Mouse (Mus musculus) left cerebral cortex, postnatal 4 days (tissue): ENCODE measurements at regions not wholly inside any gene's neighbourhood (a gene's known extent, or its start where the extent isn't known, plus 50 kb on each side); places are given as distances from the start of the nearest gene placed in this dataset.
"Not testable (repeated sequence)": the region's sequence is repeated elsewhere in the genome, so short reads cannot be mapped to it uniquely, and the experiment has no call there.

ENCODE experiments used
- DNase-seq: peaks from one replicate; pipeline ENCODE4 v3.0.0-alpha.2; 2022
- intact Hi-C: fragments of 180-260 bp; cut with DNase I; formaldehyde crosslinking; loops from one replicate; pipeline ENCODE4 v1.15.1; 2025

- DNase-seq: no peak
- intact Hi-C loops: no loop called here
Observed at GRCm38 (mm10) chr14:61739453-61739852, 132.2 kb downstream of the Kcnrg start.

GRCm38 (mm10) chr14:61743855-61744408 lies 136.7 kb downstream of the Kcnrg start:
- intact Hi-C loops: no loop called here
- no peak for DNase-seq

DNA sequence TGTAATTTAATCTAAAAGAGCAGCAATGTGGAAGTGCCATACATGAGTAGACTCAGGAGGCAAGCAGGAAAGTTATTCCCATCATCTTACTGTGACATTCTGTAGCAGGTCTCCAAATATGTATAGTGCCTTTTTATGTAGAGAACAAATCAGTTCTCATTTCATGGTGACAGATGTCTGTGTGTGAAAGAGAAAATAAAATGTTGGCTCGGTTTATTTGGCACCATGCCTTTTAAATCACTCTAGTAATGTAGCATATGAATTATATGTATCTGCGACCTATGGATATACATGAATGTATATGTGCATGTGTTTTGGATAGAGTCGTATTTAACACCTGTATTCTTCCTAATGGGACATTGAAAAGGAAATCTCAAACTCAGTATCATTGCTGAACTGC lies 146.2 kb downstream of the Kcnrg start:
- no peak for DNase-seq
- intact Hi-C loops: no loop called here

DNA sequence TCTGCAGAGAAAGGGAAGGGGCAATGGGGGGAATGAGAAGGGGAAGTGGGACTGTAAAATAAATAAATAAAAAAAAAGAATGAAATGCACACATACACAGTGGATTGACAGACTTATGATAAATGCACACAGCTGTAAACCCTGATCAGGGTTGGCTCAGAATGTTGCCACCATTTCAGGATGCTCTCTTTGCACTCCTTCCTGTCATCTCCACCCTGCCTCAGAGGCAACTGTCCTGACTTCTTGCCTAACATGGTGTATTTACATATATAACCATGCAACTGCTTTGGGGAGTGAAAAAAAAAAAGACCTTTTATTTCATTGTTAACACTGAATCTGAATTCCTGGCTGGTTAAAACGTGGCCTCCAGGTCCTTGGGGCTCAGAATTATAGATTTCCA lies 149.4 kb downstream of the Kcnrg start:
- no peak for DNase-seq
- intact Hi-C loops: no loop called here

DNA sequence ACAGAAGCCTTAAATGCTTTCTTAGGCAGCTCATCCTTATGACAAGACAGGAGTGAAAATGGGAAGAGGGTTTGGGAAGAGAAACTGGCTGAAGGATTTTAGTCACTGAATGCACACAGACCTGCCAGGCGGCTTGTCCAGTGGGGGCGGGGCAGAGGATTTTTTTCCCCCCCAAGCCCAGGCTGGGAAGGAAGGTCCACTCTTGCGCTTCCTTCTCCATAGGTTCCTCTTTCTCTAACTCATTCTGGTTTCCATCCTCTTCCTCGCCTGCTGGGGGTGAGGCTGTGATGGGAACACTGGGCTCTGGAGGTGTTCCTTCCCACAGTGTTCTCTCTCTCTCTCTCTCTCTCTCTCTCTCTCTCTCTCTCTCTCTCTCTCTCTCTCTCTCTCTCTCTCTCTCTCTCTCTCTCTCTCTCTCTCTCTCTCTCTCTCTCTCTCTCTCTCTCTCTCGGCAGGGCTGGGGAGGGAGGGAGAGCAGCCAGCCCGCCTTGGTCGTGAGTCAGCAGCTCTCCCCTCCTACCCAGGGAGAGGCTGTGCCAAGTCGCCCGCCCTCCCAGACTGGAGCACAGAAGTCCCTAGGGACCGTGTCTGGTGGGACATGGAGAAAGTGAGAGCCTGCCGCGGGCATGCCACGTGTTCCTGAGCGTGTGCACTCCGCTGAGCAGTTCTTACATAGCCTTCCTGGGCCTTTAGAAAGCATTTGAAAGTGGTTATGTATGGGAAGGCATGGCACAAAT lies 150.0 kb downstream of the Kcnrg start:
- intact Hi-C loops: no loop called here
- DNase-seq: peak; percentile 70

GRCm38 (mm10) chr14:61757823-61758175 lies 150.5 kb downstream of the Kcnrg start:
- intact Hi-C loops: no loop called here
- no peak for DNase-seq

- DNase-seq: no peak
- intact Hi-C loops: no loop called here
Observed at GRCm38 (mm10) chr14:61758586-61758985, 151.3 kb downstream of the Kcnrg start.

DNA sequence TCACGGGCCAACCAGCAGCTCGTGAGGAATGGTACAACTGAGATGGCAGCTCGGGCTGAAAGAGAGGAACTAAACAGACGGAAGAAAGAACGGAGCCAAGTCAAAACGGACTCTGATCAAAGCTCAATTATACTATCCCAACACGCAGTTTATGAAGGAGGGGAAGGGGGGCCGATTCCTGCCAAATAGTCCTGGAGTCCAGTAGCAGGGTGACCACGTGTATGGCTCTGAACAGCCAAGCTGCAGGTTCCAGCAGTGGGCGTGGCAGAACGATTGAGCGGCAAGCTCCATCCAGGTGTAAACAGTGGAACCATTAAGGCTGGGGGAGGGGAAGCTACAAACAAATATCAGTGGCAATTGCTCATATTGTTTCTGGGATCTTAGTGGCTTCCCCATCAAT lies 152.9 kb downstream of the Kcnrg start:
- intact Hi-C loops, DNase-seq: not testable (repeated sequence)

DNA sequence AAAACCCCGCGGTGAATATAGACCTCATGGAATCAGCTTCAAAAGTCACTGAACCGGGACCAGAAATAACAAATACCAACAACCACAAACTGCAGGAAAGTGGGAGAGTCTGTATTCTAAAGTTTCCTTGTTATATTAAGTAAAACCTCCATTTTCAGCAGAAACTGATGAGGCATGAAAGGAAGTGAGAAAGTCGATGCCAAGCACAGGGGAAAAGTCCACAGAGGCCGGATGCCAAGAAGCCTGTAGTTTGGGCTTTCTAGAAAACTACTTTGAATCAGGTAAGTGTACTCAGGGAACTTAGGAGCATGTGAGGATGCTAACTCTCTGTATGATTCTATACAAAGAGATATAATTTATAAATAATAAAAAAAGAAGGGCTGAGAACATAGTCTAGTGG lies 154.8 kb downstream of the Kcnrg start:
- intact Hi-C loops: no loop called here
- no peak for DNase-seq

DNA sequence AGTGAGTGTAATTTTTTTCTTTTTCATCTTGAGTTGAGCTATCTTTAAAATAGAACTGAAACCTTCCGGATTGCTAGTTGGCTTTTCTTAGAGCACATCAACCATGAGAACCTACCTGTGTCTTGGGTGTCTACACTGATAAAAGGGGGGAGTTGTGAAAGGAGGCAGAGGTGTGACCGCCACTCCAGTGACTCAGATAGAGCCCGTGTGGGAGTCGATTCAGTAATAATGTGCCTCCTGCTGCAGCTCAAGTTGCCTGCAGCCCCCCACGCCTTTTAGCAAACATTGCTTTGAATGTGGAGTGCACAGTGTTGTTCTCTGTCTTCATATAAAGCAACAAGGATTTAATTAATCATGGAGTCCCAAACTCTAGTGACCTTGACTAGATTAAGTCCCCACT lies 162.6 kb downstream of the Kcnrg start:
- no peak for DNase-seq
- intact Hi-C loops: no loop called here

DNA sequence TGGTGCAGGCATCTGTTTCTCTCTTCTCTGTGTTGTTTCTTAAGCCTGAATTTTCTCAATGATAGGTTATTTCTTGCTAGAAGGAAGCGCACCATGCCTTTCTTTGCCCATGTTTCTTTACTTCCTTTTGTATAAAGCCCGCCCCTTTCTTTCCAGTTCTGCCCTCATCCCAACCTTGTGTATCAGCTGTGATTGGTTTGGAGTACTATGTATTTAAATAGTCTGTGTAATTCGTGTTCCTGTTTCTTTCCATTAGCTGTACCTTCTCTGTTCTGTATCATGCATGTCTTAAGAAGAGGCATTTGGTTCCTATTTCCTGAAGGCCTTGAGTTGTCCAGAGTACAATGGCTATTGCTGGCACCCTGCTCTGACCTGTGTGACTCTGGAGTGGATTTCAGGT lies 166.9 kb downstream of the Kcnrg start:
- intact Hi-C loops: no loop called here
- no peak for DNase-seq

GRCm38 (mm10) chr14:61778618-61779017 lies 171.4 kb downstream of the Kcnrg start:
- DNase-seq: no peak
- intact Hi-C loops: no loop called here

DNA sequence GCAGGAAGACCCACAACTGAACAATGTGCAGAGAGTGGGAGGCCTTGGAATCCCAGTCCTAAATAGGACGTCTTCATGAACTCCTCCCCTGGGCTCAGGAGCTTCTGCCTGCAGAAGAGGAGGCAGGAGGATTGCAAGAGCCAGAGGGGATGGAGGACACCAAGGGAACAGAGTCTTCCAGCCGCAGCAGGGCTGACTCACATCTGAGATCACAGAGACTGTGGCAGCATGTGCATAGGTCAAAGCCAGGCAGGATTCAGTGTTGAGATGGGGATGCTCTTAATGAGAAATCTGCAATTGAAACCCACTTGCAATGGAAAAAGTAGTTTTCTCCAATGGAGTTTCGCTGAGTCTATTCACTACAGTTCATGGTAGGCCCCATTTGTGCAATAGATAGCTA lies 175.9 kb downstream of the Kcnrg start:
- intact Hi-C loops: no loop called here
- DNase-seq: no peak

DNA sequence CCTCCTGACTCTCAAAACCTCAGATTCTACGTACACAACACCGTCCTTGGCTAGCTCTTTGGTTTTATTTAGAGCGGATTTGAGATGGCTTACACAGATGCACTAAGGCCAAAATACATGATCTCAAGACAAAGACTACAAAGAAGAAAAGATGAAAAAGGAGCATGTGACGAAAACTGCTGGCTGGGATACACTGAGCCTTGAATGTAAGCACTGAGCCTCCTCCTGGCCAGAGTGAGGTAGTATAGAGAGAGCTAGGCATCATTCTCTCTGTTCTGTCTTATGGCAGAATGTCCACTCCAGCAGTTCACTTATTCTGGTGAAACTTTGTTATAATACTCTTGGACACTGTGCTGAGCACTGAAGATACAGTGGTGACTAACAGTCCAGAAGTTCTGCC lies 177.4 kb downstream of the Kcnrg start:
- DNase-seq: no peak
- intact Hi-C loops: no loop called here

DNA sequence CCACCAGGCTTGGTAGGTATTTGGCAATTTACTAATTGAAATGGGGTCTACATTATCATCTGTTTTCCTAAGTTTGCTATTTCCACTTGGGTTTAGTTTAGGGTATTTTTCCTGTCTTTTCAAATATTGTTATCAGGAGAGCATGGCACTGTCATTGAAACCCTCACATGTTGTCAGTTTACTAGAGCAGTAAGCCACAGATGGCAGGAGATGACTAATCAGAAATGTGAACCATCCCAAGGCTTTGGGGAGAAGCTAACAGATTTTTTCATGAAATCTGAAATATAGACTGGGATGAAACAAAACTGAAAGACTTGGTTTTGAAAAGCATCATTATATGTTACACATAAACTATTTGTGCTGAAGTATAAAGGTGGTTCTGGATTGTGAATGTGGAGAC lies 178.8 kb downstream of the Kcnrg start:
- DNase-seq: no peak

DNA sequence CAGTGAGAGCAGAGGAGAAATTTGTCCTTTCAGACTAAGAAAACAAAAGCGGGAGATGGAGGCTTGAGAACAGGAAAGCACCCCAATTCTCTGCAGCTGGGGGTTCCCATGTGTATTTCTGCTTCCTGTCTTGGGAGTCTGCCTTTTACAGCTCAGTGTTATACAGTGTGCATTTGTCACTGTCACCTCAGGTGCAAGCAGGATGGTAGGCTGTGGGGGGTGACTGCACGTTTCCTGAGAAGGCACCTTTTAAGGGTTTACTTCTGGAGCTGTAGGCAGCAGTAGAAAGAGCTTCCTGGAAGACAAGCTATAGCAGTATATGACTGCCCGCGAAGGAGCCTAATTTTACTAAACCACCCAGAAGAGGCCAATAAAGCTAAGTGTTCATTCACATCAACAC lies 180.5 kb downstream of the Kcnrg start:
- DNase-seq: no peak
- intact Hi-C loops: no loop called here

More for the DNA sequence above, 178.8 kb downstream of the Kcnrg start:
- intact Hi-C loops: no loop called here

GRCm38 (mm10) chr14:61788998-61789790 lies 181.9 kb downstream of the Kcnrg start:
- peak; percentile 73 for DNase-seq
- intact Hi-C loops: no loop called here

DNA sequence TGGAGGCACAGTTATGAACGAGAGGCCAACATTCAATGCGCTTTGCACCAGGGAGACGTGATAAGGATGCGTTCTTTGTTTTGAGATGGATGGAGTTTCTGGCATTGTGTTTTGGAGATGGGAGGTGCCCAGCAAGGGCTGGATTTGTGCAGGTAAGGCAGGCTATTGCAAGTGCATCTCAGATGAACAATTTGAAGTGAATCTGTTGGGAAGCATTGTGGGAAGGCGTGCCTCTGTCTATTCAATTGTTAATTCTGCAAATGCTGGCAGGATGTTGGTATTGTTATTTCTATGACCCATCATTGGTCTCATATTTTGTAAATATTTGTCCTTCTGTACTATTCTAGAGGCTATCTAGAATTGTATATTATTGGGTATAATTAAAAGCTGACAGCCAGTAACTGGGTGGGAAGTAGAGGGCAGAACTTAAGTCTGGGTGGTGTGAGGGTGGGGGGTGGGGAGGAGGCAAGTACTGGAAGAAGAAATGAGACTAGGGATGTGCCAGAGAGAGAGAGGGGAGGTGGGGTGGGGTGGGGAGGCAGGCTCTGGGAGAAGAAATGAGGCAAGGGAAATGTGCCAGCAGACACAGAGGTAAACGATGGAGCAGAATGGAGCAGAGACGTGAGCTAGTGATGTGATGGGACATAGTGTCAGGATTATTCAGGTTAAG lies 188.9 kb downstream of the Kcnrg start:
- no peak for DNase-seq
- intact Hi-C loops: no loop called here

GRCm38 (mm10) chr14:61796671-61797070 lies 189.4 kb downstream of the Kcnrg start:
- no peak for DNase-seq
- intact Hi-C loops: no loop called here

- no peak for DNase-seq
- intact Hi-C loops: no loop called here
Observed at GRCm38 (mm10) chr14:61803421-61803925, 196.2 kb downstream of the Kcnrg start.

DNA sequence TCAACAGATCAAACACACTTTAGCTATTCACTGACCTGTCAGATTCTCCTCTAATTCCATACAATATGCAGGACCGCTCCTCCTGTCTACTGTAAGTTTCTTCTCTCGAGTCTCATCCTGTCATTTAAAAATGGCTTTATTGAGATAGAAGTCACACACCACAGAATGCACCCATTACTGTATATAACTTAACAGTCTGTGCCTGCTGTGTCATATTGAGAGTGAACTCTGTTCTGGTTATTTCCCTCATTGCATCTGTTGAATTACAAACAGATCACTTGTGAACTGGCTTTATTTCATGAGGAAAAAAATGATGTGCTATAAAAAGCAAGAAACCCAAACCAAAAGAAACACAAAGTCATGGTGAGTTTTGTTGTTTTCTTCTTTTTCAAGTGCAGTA lies 198.2 kb downstream of the Kcnrg start:
- intact Hi-C loops: no loop called here
- no peak for DNase-seq
